Mouse (Mus musculus): ENCODE results near the gene Spa17.

Spa17 gene

GRCm38 (mm10) chr9:37621290-37621689 lies 7.8 kb upstream of the Spa17 start:
- DNase-seq (ENCODE audit: inconsistent age in 2 of 2, low spot score in 1 of 2) = no peak

GRCm38 (mm10) chr9:37616770-37617169 lies 3.2 kb upstream of the Spa17 start:
- peak; percentile 11 to 78 for DNase-seq (ENCODE audit: inconsistent age in 2 of 2, low spot score in 1 of 2)

GRCm38 (mm10) chr9:37615220-37615619 lies 1.7 kb upstream of the Spa17 start:
- DNase-seq (ENCODE audit: inconsistent age in 2 of 2, low spot score in 1 of 2) = no peak

GRCm38 (mm10) chr9:37614316-37614715 lies 794 bp upstream of the Spa17 start:
- no peak for DNase-seq (ENCODE audit: inconsistent age in 2 of 2, low spot score in 1 of 2)

- no peak for DNase-seq (ENCODE audit: inconsistent age in 2 of 2, low spot score in 1 of 2)
Measured at GRCm38 (mm10) chr9:37613911-37614280, 374 bp upstream of the Spa17 start.

GRCm38 (mm10) chr9:37609558-37609957 lies 4.0 kb downstream of the Spa17 start:
- no peak for DNase-seq (ENCODE audit: inconsistent age in 2 of 2, low spot score in 1 of 2)

GRCm38 (mm10) chr9:37605089-37605488 lies 8.4 kb downstream of the Spa17 start:
- DNase-seq (ENCODE audit: inconsistent age in 2 of 2, low spot score in 1 of 2) = no peak

GRCm38 (mm10) chr9:37600538-37601205 lies 12.8 kb downstream of the Spa17 start:
- DNase-seq (ENCODE audit: inconsistent age in 2 of 2, low spot score in 1 of 2) = no peak

- DNase-seq (ENCODE audit: inconsistent age in 2 of 2, low spot score in 1 of 2) = no peak
Measured at GRCm38 (mm10) chr9:37598637-37599036, 14.9 kb downstream of the Spa17 start.

GRCm38 (mm10) chr9:37595570-37595969 lies 18.0 kb downstream of the Spa17 start:
- DNase-seq (ENCODE audit: inconsistent age in 2 of 2, low spot score in 1 of 2) = no peak

GRCm38 (mm10) chr9:37593690-37594089 lies 19.8 kb downstream of the Spa17 start:
- DNase-seq (ENCODE audit: inconsistent age in 2 of 2, low spot score in 1 of 2) = no peak

GRCm38 (mm10) chr9:37592633-37593032 lies 20.9 kb downstream of the Spa17 start:
- no peak for DNase-seq (ENCODE audit: inconsistent age in 2 of 2, low spot score in 1 of 2)

GRCm38 (mm10) chr9:37592025-37592424 lies 21.5 kb downstream of the Spa17 start:
- no peak for DNase-seq (ENCODE audit: inconsistent age in 2 of 2, low spot score in 1 of 2)

GRCm38 (mm10) chr9:37590381-37590780 lies 23.1 kb downstream of the Spa17 start:
- DNase-seq (ENCODE audit: inconsistent age in 2 of 2, low spot score in 1 of 2) = no peak

- DNase-seq (ENCODE audit: inconsistent age in 2 of 2, low spot score in 1 of 2) = no peak
Measured at GRCm38 (mm10) chr9:37586718-37587117, 26.8 kb downstream of the Spa17 start.

- DNase-seq (ENCODE audit: inconsistent age in 2 of 2, low spot score in 1 of 2) = no peak
Measured at GRCm38 (mm10) chr9:37583594-37583993, 29.9 kb downstream of the Spa17 start.

- peak; percentile 13 to 46 for DNase-seq (ENCODE audit: inconsistent age in 2 of 2, low spot score in 1 of 2)
Measured at GRCm38 (mm10) chr9:37576436-37576930, 37.0 kb downstream of the Spa17 start.

GRCm38 (mm10) chr9:37572204-37572876 lies 41.2 kb downstream of the Spa17 start:
- no peak for DNase-seq (ENCODE audit: inconsistent age in 2 of 2, low spot score in 1 of 2)

GRCm38 (mm10) chr9:37569231-37569835 lies 44.2 kb downstream of the Spa17 start:
- no peak for DNase-seq (ENCODE audit: inconsistent age in 2 of 2, low spot score in 1 of 2)

- DNase-seq (ENCODE audit: inconsistent age in 2 of 2, low spot score in 1 of 2) = no peak
Measured at GRCm38 (mm10) chr9:37568605-37569214, 44.8 kb downstream of the Spa17 start.

GRCm38 (mm10) chr9:37567892-37568604 lies 45.5 kb downstream of the Spa17 start:
- DNase-seq (ENCODE audit: inconsistent age in 2 of 2, low spot score in 1 of 2) = peak in 1 of 2 experiments; percentile 50

Measured in adrenal gland, adult (tissue).